Mouse (Mus musculus) yolk sac, embryonic 10.5 days (tissue): ENCODE data around the gene Trmt11.
"Not testable (repeated sequence)": the region's sequence is repeated elsewhere in the genome, so short reads cannot be mapped to it uniquely, and the experiment has no call there.

Experiments
- DNase-seq: peaks from one replicate; pipeline ENCODE4 v3.0.0-alpha.2; 2017; ENCODE audit warnings: low spot score

Gene Trmt11

DNA sequence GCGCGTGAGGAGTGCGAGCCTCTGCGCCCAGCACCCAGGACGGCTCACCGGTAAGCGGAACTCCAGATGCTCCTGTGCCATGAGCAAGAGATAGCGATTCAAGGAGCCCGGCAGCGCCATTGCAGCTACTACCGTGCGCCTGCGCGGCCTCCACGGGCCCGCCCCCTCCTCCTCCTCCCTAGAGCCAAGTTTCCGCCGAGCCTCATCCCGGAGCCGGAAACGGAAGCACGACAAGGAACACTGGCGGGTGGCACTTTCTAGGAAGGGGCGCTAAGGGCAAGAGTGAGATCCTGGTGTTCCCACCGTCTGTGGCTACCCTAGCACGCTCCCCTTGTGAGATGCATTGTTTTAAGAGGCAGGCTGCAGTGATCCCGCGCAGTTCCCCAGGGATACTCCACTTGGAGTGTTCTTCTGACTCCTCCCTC lies at the start of gene Trmt11:
Trmt11 (minus strand) TSS at position 208 of the 425 bp plus-strand sequence.
- DNase-seq = peak; percentile 91

DNA sequence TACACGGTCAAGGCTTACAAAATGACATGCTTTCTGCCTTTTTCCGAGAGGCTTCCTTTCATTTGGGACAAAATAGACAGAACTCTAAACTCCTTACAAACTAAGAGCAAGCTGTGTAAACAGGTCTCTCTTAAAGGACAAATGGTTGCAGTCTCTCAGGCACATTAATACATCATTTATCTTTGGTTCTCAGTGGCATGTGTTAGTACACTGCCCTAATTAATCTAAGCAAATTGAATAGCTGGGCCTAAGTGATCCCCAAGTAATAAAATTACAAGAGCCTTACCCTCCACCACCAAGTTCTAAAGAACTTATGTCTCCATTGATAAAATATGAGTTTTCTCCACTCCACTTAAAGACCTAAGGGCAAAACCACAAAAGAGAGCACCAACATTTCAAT lies 47.1 kb upstream of the Trmt11 start:
- no peak for DNase-seq

DNA sequence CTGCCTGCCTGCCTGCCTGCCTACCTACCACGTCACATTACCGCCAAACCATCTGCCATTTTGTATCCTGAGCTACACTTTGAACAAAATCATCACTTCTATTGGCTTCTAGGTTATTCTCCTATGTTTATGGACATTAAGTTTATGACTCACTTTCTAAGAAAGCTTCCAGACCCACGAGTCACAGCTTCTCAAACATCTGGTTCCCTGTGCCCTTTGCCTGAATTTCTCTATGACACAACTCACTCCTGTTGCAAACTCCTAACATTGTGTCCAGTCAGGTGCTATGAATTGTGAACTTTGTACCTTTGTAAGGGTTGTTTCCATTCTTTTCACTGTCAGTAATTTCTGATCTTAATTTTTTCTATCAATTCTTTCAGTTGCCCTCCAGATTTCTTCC lies 37.7 kb upstream of the Trmt11 start:
- no peak for DNase-seq

DNA sequence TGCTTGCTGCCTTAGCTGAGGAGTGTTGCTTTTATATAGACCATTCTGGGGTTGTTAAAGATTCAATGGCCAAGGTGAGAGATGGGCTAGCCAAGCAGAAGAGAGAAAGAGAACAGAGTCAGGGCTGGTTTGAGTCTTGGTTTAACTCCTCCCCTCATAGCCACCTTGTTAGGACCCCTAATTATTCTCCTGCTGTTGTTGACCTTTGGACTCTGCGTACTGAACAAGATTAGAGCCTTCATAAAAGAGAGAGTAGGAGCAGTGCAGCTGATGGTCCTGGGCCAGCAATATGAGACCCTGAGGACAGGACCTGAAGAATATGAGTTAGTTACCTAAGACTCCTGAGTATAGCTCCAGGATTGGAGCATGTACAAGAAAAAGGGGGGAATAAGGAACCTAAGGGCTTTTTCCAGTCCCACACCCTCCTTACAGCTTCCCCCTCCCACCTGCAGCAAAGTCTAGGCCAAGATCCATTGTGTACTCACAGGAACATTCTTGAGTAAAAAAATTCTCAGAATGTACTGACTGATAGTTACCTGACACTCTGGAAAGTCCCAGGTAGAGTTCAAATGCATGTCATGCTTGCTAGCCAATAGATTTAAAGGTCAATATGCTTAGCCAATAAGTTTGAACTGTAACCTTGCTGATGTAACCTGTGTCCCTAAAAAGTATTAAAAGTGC lies 36.1 kb upstream of the Trmt11 start:
- not testable (repeated sequence) for DNase-seq

DNA sequence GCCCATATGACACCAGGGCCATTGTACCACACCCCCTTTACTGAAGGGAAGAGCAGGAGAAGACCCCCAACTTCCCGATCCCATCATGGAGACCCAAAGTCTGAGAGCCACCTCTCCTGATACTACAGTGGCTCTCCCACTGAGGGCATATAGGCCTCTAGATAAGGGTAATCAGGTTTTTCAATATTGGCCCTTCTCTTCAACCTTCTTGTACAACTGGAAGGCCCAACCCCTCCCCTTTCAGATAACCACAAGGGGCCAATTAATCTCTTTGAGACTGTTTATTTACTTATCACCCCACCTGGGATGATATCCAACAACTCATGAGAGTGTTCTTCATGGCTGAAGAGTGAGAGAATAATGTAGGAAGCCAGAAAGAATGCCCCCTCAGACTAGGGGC lies 32.2 kb upstream of the Trmt11 start:
- DNase-seq = no peak

DNA sequence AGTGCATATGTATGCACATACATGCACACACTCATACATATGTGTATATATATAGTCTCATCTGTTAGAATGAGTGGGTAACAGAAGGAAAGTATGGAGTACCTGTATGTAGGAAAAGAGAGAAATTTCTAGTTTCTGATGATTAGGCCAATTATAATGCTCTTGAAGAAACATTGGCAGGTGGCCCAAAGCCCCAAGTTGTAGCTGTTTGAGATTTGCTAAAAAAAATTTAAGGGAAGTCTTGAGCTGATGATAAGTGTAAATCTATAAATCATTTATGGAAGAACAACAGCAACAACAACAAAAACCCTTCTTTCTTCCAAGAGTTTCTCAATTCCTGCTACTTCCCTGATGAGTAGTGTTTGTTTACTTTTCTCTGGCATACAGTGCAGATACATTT lies 29.4 kb upstream of the Trmt11 start:
- no peak for DNase-seq

DNA sequence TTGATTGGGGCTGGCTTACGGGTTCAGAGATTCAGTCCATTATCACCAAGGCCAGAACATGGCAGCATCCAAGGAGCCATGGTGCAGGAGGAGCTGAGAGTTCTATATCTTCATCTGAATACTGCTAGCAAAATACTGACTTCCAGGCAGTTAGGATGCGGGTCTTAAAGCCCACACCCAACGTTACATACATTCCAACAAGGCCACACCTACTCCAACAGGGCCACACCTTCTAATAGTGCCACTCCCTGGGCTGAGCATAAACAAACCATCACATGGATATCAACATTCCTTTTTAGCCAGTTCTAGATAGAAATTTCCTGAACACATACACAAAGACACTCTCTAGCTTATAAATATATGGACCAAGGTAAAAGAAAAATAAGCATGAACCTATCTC lies 29.0 kb upstream of the Trmt11 start, which contains the start of gene Hint3:
Hint3 (minus strand) TSS at position 120 of the 400 bp plus-strand sequence.
- no peak for DNase-seq

DNA sequence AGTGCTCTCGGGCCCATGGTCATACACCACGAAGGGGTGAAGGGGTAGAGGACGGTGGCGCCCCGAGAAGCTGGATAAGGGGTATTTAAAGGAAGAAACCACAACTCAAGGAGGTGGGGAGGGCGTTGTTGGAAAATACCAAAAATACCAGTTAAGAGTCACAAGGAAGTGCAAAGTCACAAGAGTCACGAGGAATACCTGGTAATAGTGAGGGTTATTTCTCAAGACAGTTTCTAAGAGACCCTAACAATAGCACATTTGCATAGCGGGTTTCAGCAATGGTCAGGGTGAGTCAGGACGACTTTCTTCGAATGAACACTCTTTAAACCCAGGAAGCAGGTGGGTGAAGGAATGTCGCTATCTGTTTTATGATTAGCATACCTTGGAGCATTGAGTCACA lies 27.9 kb upstream of the Trmt11 start:
- DNase-seq = not testable (repeated sequence)

DNA sequence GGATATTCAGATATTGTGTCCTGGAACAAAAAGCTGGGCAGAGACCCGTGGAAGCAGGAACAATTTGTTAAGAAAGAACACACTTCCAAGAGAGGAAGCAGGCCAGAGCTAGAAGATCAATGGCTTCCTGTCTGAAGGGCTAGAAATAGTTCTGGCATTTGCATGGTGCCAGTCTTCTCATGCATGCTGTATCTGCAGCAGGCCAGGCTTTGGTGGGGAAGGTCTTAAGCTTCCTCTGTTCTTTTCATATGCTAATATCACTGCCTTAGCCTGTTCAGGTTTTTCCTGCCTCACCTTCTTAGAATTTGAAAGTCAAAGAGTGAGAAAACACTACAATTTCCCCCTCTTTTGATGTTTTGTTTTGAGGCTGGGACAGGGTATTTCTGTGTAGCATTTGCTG lies 27.0 kb upstream of the Trmt11 start:
- DNase-seq = no peak

DNA sequence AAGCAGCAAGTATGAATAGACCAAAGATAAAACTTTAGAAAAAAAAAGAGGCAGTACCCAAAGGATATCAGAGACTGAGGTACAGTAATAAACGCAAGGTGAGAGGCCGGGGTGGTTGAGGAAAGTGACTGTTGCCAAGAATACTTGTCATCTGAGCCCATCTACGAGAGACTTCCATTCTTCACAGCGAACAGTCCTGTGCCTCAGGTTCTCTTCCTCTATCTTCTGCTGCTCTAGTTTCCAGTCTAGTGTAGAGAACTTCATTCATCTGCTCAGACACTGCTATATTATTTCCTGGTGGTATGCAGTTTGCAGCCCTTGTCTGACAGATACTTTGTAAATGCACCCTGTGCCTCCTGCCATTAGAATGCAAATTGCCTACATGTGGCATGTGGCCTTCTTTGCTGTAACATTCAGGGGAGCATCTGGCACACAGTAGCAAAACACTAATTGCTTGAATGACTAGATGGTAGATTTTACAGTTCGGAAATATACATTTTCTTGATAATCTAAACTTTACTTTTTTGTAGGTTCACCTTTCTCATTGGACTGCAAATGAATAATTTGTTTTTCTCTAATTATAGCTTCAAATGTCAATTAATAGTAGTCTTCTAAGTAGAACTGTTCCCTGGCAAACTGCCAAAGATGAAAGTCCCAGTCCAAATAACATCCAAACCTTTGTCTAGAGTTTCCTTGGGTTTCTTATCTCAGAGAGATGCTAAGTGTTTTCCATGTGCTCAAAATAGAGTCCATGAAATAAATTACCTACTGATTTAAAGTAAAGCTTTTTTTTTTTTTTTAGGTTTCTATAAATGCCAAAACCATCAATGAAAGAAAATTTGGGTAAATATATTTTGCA lies 23.8 kb upstream of the Trmt11 start:
- no peak for DNase-seq

DNA sequence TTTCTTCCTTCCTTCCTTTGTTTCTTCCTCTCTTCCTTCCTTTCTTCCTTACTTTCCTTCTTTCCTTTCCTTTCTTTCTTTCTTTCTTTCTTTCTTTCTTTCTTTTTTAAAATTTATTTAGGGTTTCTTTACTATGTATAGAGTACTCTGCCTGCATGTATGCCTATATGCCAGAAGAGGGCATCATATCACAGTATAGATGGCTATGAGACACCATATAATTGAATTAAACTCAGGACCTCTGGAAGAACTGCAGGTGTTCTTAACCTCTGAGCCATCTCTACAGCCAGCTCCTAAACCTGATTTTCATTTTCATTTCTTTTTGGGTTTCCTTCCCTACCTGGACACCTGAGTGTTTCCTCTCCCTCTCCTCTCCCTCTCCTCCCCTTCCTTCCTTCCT lies 22.4 kb upstream of the Trmt11 start:
- no peak for DNase-seq

DNA sequence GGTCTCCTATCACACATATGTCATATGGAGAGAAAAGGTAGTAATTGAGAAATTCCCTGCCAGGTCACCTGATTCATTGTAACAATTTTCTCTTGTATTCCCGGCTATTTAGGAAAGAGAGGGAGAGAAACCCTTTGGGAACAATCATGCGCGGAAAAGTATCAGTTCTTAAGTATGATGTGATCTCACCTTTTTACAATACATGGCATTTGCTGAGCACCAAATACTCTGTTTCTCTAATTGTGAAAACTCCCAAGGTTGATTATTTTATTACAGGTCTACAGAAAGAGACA lies 18.3 kb upstream of the Trmt11 start:
- no peak for DNase-seq

DNA sequence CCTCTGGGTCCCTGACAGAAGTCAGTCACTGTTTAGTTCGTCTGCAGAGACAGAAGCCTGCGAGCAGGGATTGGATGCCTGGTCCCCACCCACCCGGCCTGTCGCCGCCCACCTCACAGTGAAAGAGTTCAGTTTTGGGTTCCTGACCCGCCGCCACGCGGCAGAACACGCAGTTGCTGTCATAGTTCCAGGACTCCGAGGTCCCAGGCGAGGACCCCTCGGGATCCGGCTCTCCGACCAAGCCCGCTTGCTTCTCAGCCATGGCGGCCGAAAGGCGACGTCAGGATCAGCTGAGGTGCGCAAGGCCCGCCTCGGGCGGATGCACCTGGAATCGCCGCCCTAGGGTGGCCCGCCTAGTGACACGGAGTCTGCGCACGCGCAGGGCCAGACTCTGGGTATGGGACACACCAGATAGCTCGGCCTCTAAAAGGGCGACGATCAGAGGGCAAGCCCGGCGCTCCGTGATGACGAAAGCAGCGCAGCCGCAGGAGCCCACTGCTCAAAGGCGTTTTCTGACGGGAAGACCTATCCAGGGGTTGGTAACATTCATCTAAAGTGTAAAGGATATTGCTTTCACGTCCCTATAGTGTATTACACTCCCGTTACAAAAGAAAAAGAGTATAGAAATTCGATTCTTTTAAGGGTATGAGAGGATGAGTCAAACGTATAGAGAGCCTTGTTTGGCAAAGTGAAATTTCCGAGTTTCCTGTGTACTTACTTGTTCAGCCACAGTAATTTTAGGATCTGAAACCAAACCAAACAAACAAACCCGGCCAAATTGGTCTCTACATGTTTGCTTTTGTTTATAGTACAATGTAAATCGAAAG lies 17.8 kb upstream of the Trmt11 start:
- DNase-seq = peak; percentile 98

DNA sequence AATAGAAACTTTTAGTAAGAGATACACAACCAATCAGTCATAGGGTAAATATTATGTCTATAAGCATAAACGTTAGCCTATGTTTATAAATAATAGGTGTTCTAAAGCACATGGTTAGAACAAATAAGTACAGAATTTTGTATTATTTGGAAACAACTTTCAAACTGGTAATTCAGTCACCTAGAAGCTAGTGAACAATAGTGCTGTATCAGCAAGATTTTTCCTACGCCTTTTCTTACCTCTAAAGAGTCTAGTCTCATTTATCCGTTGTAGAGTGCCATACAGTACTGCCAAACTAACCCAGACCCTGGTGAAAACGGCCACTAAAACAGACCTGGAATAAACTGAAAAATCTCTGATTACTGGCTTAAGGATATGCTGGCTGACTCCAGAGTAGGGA lies 12.5 kb upstream of the Trmt11 start:
- DNase-seq = no peak

DNA sequence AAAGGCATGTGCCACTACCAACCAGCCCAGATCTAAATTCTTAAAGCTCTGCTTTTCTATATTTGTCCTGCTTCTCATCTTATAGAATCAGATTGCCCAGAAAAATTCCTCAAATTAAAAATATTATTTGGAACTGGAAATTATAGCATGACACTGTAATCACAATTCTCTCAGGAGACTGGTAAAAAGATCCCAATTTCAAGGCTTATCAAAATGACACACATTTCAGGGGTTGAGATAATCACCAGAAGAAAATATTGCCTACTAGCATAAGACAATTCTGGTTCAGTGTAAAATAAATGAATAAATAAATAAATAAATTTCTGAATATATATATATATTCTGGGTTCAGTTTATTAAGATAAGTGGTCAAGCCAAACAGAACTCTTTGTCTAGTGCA lies 9.1 kb upstream of the Trmt11 start:
- no peak for DNase-seq

DNA sequence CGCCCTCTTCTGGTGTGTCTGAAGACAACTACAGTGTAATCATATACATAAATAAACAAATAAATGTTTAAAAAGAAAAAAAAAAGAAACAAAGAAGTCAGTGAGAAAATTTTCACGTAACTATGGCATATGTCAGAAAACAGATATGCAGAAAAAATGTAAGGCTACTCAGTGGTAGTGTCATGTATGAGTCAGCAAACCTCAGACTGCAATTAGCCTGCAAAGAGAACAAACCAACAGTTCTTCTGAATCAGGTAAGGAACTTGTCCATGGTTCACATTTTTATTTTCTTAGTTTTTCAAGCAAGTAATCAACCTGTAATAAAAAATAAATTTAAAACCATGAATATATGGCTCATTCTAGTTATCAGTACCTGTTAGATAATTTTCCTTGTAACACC lies 7.6 kb upstream of the Trmt11 start:
- DNase-seq = no peak

DNA sequence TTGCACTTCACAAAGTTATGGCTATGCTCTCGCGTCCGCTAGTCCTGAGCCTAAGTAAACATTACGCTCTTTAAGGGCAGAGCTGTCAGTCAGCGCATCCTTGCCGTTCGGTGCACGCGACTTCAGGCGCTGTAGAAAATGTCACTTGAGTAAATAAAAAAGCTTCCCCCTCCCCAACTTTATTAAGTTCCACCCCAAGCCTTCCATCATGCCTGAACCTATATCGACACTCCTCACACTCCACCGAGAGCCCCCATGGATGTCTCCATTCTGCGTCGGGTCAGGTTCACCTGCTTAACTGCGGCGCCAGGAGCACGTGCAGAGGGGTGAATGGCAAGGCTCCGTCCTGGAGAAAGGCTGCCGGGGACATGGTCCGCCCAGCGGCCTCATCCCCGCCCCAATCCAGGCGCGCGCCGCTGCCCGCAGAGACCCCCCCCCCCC lies 435 bp downstream of the Trmt11 start:
- peak; percentile 87 for DNase-seq

DNA sequence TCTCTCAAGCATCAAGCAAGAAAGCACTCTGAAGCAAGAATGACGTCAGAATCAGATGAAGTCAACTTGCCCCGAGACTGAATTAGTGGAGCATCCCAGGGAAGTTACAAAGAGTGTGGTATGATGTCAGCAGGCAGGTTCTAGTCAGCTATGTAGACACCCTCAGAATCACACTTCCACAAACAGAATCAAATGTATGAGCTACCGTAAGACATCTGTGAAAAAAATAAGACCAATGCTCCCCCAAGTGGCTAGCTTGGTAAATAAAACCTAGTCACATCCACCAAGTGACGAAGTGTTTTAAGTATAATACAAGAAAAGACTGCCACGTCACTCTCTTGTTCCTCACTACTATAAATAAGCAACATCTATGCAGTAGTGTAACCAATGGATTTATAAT lies 13.5 kb downstream of the Trmt11 start:
- DNase-seq = no peak

DNA sequence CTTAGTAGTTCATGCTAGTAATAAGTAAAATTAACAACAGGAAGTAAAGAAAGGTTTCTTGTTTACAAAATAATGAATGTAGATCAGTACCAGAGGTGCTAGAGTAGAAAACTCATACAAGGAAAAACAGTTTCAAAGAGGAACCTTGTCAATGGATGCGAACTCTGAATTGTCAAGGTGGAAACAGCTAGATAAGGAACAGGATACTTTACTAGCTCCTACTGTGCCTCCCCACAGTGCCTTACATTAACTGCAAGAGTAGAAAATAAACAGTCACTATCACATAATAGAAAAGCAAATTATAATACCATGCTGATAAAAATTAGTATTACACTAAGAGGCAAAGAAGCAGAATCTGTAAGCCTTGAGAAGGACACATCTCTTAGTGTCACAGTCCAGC lies 14.9 kb downstream of the Trmt11 start:
- no peak for DNase-seq

DNA sequence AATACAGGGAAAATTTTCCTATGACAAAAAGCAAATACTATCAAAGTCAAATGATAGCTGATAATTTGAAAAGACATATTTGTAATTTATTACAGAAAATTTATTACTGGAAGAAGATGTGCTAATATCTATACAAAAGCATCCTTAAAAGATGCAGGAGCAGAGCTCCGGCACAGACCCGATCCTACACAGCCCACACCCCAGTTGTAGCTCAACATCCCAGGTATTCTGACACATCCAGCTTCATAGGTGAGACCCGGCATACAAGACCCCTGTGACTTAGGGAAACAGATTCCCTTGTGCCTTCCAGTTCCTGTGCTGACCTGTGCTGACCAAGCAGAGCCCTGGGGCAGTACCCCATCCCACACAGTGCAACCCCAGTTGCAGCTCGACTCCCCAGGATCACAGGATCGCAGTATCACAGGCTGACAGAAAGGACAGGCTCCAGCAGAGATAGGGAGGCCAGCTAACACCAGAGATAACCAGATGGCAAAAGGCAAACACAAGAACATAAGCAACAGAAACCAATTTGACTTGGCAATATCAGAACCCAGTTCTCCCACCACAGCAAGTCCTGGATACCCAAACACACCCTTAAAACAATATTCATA lies 22.8 kb downstream of the Trmt11 start:
- no peak for DNase-seq

DNA sequence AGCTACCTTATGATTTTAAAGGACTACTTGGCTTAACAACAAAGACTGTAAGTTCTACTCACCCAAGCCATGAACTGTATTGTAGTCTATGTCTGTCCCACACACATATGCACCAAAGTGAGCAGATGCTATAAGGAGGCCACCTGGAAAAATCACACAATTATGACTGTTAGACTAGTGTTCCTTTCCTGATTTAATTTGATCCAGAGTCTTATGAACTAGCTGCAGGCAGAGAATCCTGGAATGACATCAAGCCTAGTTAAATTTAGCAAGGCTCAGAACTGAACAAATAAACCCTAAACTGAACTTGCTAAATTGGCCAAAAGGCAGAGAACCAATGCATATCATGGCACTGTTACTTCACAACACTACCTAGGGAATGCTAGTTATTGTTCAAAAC lies 34.2 kb downstream of the Trmt11 start:
- no peak for DNase-seq

DNA sequence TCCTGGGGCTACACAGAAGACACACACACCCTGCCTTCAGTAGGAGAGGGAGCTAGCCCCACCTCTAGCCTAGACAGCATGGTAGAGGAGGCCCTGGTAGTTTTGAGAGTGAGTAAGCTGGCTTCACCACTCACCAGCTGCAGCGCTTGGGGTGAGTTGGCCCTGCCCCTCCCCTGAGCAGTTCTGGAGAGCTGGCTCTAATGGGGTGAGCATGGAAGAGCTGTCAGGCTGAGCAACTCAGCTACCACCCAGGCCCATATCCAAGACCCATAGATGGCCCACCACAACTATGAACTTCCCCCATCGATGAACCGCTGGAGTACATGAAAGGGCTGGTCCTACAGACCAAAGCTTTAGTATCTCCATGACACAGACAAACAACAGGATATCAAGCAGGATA lies 35.9 kb downstream of the Trmt11 start:
- DNase-seq = no peak
